Mouse (Mus musculus): Measurements from ENCODE around the gene Syap1.
"Not testable (repeated sequence)": the region's sequence is repeated elsewhere in the genome, so short reads cannot be mapped to it uniquely, and the experiment has no call there.

Gene Syap1

DNA sequence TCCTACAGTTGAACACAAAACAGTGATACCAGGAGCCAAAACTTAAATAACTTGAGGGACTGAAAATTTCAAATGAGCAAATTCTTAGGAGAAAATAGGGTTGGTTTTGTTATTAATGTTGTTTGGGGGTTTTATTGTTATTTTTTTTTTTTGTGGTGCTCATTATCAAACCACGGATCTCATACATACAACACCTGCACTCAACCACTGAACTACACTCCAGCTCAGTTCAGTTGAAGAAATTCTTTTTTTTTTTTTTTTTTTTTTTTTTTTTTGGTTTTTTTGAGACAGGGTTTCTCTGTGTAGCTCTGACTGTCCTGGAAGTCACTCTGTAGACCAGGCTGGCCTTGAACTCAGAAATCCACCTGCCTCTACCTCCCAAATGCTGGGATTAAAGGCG, 57.9 kb downstream of the Syap1 start:
- DNase-seq (ENCODE audit: low spot score in 2 of 2) = not testable (repeated sequence)

DNA sequence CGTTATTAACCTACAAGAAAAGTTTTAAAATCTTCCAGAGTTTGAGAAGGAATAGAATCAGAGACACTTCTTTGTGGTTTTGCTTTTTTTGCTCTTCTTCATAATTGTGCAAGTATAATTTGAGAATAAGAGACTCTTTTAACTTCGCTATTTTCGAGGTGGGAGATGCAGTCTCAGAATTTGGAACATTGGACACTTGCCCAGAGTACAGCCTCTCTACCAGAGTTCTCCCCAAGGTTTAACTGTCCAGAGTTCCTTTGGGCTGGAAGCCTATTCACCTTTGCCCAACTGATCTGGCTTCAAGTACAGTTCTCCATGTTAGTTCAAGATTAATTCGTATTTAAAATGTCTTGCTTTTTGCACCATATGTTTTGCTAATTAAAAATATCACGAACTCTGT, 58.5 kb downstream of the Syap1 start:
- no peak for DNase-seq (ENCODE audit: low spot score in 2 of 2)

DNA sequence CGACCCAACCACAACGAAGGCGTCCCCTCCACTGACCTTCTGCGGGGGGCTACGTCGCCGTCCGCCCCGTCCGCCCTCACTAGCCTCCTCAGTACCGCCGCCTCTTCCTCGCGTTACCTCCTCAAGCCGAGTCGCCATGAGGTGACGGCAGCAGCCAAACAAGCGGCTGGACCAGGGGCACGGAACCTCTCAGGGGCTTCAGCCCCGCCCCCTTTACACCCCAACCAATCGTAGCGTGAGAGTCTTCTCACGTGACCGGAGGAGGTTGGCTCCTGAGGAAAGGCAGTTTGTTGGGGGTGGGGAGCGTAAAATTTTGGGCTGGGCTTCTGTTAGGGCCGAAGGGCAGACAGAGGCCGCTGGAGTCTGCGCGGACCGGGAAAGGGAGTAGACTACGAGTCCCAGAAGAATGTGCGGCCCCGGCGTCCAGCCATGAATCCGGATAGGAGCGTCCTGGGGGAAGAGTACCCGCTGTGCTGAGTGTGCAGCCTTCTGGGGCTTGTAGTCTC, 59.0 kb downstream of the Syap1 start, which contains the start of gene Txlng:
Gene Txlng (minus strand): TSS at position 252 of the 506 bp plus-strand sequence.
- DNase-seq (ENCODE audit: low spot score in 2 of 2) = peak; percentile 77 to 87

GRCm38 (mm10) chrX:162828783-162829182, 59.5 kb downstream of the Syap1 start:
- DNase-seq (ENCODE audit: low spot score in 2 of 2) = no peak

DNA sequence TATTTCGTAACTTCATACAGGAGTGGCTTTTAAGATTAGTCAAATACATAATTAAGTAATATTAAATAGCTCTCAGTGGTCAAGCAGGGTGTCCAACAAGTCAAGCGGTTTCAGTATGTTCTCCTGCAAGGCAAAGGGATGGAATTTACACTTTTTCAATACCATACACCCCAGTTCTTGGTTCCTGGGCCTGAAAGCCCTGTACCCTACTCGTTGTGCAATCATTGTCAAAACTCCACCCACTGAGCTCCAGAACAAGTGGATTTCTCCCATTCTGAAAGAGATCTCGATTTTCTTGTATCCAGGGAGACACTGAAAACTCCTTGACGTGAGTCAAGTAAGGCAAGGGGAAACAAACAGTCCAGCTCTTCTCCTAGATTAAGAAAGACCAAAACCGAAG, 60.2 kb downstream of the Syap1 start:
- no peak for DNase-seq (ENCODE audit: low spot score in 2 of 2)
